Mouse (Mus musculus) liver, embryonic 14.5 days (tissue): ENCODE results near the gene Tmed2.

Experiments
- CTCF ChIP-seq: IDR thresholded peaks from 2 replicates; pipeline ENCODE4 v1.5.1; 2016; ENCODE audit warnings: antibody characterized with exemption, low read depth, control low read depth
- EP300 ChIP-seq: IDR thresholded peaks from 2 replicates; pipeline ENCODE4 v1.6.1; 2016; ENCODE audit warnings: antibody characterized with exemption, low read depth

GRCm38 (mm10) chr5:124509200-124509599, 31.3 kb upstream of the Tmed2 start:
- TF ChIP-seq CTCF, result no peak
- TF ChIP-seq EP300, result no peak
